Mouse (Mus musculus) layer of hippocampus, adult 9-11 months (tissue): ENCODE results near the gene Itgb2.
A peak's percentile ranks its signal among the peaks of the same experiment; 100 is the strongest.

Experiments used
- DNase-seq: peaks from one replicate; pipeline ENCODE4 v3.0.0; 2022

Itgb2 gene

DNA sequence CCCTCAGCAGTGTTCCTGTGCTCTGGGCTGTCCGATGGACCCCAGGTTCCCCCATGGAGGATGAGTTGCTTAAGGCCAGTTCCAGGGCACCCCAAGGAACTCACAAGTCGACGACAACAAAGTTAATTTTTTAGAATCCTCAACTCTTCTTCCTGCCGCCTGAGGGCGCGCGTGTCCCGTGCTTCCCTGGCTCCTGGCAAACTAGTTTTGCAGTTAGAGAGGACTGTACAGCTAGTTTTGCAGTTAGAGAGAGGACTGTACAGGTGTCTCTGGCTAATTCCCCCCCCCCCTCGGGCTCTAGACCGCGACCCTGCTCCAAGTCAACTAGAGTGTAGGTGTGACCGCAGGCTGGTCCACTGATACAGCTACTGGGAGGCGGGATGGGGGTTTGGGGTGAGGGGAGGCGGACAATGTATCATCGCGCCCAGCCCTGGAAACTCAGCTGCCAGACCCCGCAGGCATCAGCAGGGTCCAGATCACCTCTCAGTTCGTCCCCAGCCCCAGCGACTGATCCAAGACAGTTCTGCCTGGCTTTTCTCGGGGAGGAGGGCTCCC, 12.9 kb upstream of the Itgb2 start:
- DNase-seq: no peak

- no peak for DNase-seq
Measured at GRCm38 (mm10) chr10:77517801-77518200, 12.3 kb upstream of the Itgb2 start.

GRCm38 (mm10) chr10:77519191-77519590, 10.9 kb upstream of the Itgb2 start:
- DNase-seq: no peak

GRCm38 (mm10) chr10:77520497-77520896, 9.6 kb upstream of the Itgb2 start:
- DNase-seq: no peak

- no peak for DNase-seq
Measured at GRCm38 (mm10) chr10:77522021-77522731, 7.9 kb upstream of the Itgb2 start.

- DNase-seq: no peak
Measured at GRCm38 (mm10) chr10:77522746-77523145, 7.3 kb upstream of the Itgb2 start.

DNA sequence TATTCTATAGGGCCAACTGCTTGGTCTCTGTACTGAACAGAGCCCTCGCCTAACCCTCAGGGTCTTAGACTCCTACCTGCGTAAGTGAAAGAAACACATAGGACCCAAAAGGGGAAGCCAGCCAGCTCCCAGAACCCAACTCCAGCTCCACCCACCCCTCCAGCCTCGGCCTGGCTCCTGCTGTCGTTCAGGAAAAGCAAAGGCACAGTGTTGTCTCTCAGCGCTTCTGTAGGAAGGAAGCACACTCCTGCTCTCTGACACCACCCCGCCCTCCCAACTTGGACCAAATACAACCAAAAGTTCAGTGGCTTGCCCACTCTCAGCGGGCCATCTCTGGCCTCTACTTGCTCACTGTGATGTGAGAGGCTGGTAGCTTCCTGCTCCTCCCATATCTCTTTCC, 6.7 kb upstream of the Itgb2 start:
- no peak for DNase-seq

DNA sequence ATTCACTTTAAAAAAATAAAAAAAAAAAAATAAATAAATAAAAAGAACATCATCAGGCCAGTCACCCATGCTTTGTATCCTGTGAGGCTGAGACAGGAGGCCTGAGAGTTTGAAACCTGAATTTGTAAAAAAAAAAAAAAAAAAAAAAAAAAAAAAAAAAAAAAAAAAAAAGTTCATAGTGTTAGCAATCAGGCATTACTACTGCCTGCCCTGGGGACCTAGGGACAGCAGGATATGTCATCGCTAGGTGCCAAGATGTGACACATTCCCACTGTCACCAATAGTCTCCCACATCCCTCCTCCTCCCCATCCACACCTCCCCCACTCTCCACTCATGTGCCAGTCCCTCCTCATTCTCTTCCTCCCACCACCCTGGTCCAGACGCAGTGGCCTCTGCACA, 3.6 kb upstream of the Itgb2 start:
- DNase-seq: no peak

GRCm38 (mm10) chr10:77528634-77529033, 1.4 kb upstream of the Itgb2 start:
- no peak for DNase-seq

GRCm38 (mm10) chr10:77531026-77532019, 1.3 kb downstream of the Itgb2 start:
- no peak for DNase-seq

DNA sequence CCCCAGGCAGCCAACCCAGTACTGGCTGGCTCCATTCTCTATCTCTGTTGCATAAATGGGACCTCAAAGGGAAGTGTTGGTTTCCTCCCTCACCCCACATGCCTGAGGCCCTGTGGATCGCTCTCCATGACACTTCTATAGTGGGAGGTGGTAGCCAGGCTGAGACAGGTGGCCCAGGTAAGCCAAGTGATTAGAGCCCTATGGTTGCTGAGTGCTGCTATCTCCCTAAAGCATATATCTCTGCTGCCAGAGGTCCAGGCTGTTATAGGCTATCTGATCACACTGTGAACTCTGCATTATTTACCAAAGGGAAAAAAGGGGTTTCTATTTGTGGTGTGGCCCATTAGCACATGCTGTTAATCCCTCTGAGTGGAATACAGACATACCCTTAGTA, 2.0 kb downstream of the Itgb2 start:
- DNase-seq: no peak

- no peak for DNase-seq
Measured at GRCm38 (mm10) chr10:77536727-77537126, 6.7 kb downstream of the Itgb2 start.

- DNase-seq: no peak
Measured at GRCm38 (mm10) chr10:77537215-77538209, 7.5 kb downstream of the Itgb2 start.

DNA sequence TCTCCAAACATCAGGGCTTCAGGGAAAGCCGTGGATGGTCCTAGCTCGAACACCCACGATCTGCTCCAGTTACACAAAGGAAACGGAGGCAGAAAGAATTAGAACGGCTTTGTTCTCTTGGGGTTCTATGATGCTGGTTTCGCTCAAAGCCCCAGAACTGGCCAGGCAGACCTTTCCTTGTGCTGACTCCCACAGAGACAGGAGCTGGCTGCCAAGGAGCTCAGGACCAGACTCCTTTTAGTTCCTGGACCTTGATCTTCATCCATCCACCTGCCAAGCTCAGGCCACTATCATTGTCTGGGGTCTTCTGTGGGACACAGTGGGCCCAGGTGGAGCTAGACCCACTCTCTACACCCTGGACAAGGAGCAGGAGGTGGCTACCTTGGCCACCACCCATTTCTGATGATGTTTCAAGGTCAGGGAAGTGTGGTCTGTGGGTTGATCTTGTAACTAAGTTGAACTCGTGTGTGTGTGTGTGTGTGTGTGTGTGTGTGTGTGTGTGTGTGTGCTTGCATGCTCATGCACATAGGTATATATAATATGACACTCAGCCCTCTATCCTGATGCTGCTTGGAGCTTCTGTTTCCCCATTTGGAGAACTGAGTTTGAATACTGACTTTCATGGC, 9.4 kb downstream of the Itgb2 start:
- DNase-seq: no peak

GRCm38 (mm10) chr10:77540576-77541102, 10.6 kb downstream of the Itgb2 start:
- peak; percentile 64 for DNase-seq

GRCm38 (mm10) chr10:77541864-77542666, 12.0 kb downstream of the Itgb2 start:
- no peak for DNase-seq

GRCm38 (mm10) chr10:77543226-77543625, 13.2 kb downstream of the Itgb2 start:
- DNase-seq: no peak

DNA sequence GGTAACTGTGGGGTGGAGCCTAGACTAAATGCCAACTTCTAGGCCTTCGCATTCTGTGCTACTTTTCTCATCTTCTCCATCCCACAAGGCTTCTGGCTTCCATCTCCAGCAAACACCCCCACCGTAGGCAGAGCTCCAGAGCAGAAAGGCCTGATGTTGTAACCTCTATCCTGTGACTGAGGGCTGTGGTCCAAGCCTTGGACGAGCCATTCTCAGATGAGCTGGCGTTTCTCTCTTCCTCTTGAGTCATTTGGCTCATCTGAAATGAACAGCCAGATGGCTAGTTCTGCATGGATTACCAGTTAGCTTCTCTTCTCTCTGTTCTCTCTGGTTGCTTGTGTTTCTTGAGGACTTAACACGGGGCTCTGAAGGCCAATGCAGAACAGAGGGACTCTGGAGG, 14.9 kb downstream of the Itgb2 start:
- DNase-seq: peak; percentile 89

- no peak for DNase-seq
Measured at GRCm38 (mm10) chr10:77548576-77548975, 18.5 kb downstream of the Itgb2 start.

DNA sequence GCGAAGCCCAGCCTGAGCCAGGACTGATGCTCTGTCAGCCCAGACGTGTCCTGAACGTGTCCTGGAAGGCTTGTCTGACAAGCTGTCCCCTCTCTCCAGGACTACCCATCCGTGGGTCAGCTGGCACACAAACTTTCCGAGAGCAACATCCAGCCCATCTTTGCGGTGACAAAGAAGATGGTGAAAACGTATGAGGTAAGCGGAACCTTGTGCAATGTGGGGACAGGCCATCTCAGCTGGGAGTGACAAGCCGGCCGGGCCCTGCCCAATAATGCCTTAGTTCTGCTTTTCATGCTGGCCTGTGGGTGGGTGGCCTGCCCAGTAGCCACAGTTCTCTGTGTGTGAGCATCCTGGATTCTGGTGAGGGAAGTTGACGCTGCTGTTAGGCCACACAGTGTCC, 20.8 kb downstream of the Itgb2 start:
- peak; percentile 87 for DNase-seq

- DNase-seq: no peak
Measured at GRCm38 (mm10) chr10:77552162-77552561, 22.1 kb downstream of the Itgb2 start.
